In the genomic region with DNA sequence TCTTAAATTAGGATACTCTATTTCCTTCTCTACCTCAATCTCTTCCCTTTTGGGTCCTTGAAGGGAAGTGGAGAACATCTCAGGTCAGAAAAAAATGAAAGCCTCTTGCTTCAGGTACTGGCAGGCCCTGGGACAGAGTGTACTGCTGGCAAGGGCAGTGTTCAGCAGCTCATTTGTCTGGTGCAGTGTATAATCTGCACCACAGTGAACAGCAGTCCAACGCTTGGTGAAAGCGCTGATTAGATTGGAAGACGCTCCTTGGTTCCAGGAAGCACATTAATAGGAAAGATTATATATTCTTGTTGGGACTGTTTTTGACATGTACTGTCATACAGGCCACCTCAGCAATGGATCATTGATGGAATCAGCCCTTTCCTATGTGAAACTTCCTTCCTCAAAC, we compare ENCODE assay signal across 30 mouse cellular contexts. TPM values are rescaled to one million over a fixed set of nuclear protein-coding genes. Genes with fewer than 3 reads are reported as not detected.
DNase-seq lines count a peak whose midpoint lies in the region; ATAC-seq and TF ChIP-seq lines count a peak whose summit lies in the region.
"Had no signal": no experiment of that assay in that cellular context is flagged by ENCODE, and none has a peak within 500 bp of the region (broad histone marks: within the 10 kb centered on the region; RNA-seq: fewer than 3 reads in every experiment).

No protein-coding gene starts in this region.

- H3K4me1 ChIP-seq in heart, embryonic 16.5 days (ENCODE audit: control insufficient read depth, insufficient read depth, low read length): 0 out of 2 replicates have a peak, but pooled peaks cover 3% of the 10 kb centered on the region
- peaks cover 9% of the 10 kb centered on the region for H3K4me1 ChIP-seq in liver, postnatal 0 days (ENCODE audit: insufficient read depth)
- H3K4me1 ChIP-seq in embryonic fibroblast, embryonic 13.5 days (ENCODE audit: control insufficient read depth, insufficient read depth, low read length): peaks cover 3% of the 10 kb centered on the region
- H3K4me1 ChIP-seq: embryonic facial prominence, embryonic 12.5 days; forebrain, embryonic 12.5 days; hindbrain, embryonic 12.5 days; limb, embryonic 10.5 days; megakaryocyte, embryonic 14.5 days; midbrain, embryonic 13.5 days had no signal

- no peak overlapping the region for H3K4me3 ChIP-seq in heart, embryonic 16.5 days (ENCODE audit: low read length)
- no peak overlapping the region for H3K4me3 ChIP-seq in liver, postnatal 0 days (ENCODE audit: low read depth, low read length)
- no peak overlapping the region for H3K4me3 ChIP-seq in embryonic fibroblast, embryonic 13.5 days (ENCODE audit: insufficient read depth, low read length)
- H3K4me3 ChIP-seq: embryonic facial prominence, embryonic 12.5 days; erythroblast, embryonic 14.5 days; forebrain, embryonic 12.5 days; hindbrain, embryonic 12.5 days; limb, embryonic 10.5 days; liver, embryonic 13.5 days; megakaryocyte, embryonic 14.5 days; midbrain, embryonic 13.5 days had no signal

- peak; percentile 60 for ATAC-seq in heart, embryonic 16.5 days (replicated peaks; ENCODE audit: extremely low read depth, insufficient read depth, low FRiP score)
- ATAC-seq in liver, postnatal 0 days: peak; percentile 16; the same call in 1 of the 2 replicates
- ATAC-seq: CD4-positive, CD25-positive, alpha-beta regulatory T cell, adult 4 months; midbrain, embryonic 13.5 days had no signal

- H3K27me3 ChIP-seq in heart, embryonic 16.5 days (ENCODE audit: control insufficient read depth, insufficient read depth, low read length): no peaks in the 10 kb centered on the region
- H3K27me3 ChIP-seq in liver, postnatal 0 days (ENCODE audit: insufficient read depth, low read length): no peaks in the 10 kb centered on the region
- H3K27me3 ChIP-seq: embryonic facial prominence, embryonic 12.5 days; forebrain, embryonic 12.5 days; hindbrain, embryonic 12.5 days; liver, embryonic 13.5 days; midbrain, embryonic 13.5 days had no signal

- no peak for TF ChIP-seq POLR2A in embryonic fibroblast, embryonic 13.5 days (IDR thresholded peaks at IDR 0.05; ENCODE audit: low read depth, low read length)

- no peak for DNase-seq in heart, adult 8-10 months (ENCODE audit: low spot score)
- no peak for DNase-seq in liver, postnatal 0 days
- no peak for DNase-seq in liver
- DNase-seq in NIH3T3 (ENCODE audit: low read depth): peak; percentile 11
- DNase-seq in frontal cortex, postnatal 14 days (ENCODE audit: low spot score in 2 of 2): no peak
- DNase-seq: cerebellum, adult 11-12 months; cerebellum, postnatal 10 days; heart, postnatal 10 days; liver, embryonic 13.5 days; right cerebral cortex, postnatal 14 days had no signal

- no peak overlapping the region for H3K9ac ChIP-seq in heart, embryonic 16.5 days (ENCODE audit: low read length)
- H3K9ac ChIP-seq in liver, postnatal 0 days (replicated peaks): no peak overlapping the region
- H3K9ac ChIP-seq: embryonic facial prominence, embryonic 12.5 days; forebrain, embryonic 12.5 days; hindbrain, embryonic 12.5 days; liver, embryonic 13.5 days; midbrain, embryonic 13.5 days had no signal

- H3K4me2 ChIP-seq in heart, embryonic 16.5 days (ENCODE audit: low read depth, low read length): no peak overlapping the region
- no peak overlapping the region for H3K4me2 ChIP-seq in liver, postnatal 0 days (ENCODE audit: low read depth, low read length)
- H3K4me2 ChIP-seq: embryonic facial prominence, embryonic 12.5 days; forebrain, embryonic 12.5 days; hindbrain, embryonic 12.5 days; liver, embryonic 13.5 days; midbrain, embryonic 13.5 days had no signal

- no peaks in the 10 kb centered on the region for H3K36me3 ChIP-seq in heart, embryonic 16.5 days (ENCODE audit: control insufficient read depth, insufficient read depth)
- no peaks in the 10 kb centered on the region for H3K36me3 ChIP-seq in liver, postnatal 0 days (replicated peaks; ENCODE audit: insufficient read depth, low read length)
- H3K36me3 ChIP-seq: embryonic facial prominence, embryonic 12.5 days; forebrain, embryonic 12.5 days; hindbrain, embryonic 12.5 days; limb, embryonic 10.5 days; liver, embryonic 13.5 days; midbrain, embryonic 13.5 days had no signal

- no peak for TF ChIP-seq CTCF in liver, postnatal 0 days (IDR thresholded peaks at IDR 0.05; ENCODE audit: low read depth)
- no peak for TF ChIP-seq CTCF in embryonic fibroblast, embryonic 13.5 days (IDR thresholded peaks at IDR 0.05; ENCODE audit: borderline replicate concordance, insufficient read depth, low read length)

- H3K9me3 ChIP-seq in heart, embryonic 16.5 days (replicated peaks; ENCODE audit: control insufficient read depth, low read length): no peaks in the 10 kb centered on the region
- H3K9me3 ChIP-seq in liver, postnatal 0 days (ENCODE audit: low read length): no peaks in the 10 kb centered on the region
- H3K9me3 ChIP-seq: embryonic facial prominence, embryonic 12.5 days; forebrain, embryonic 12.5 days; hindbrain, embryonic 12.5 days; limb, embryonic 10.5 days; liver, embryonic 13.5 days; megakaryocyte, embryonic 14.5 days; midbrain, embryonic 13.5 days had no signal

- 0 out of 2 replicates have a peak overlapping the region, but pooled peaks have one; percentile 11 for H3K27ac ChIP-seq in heart, embryonic 16.5 days (ENCODE audit: low read length)
- H3K27ac ChIP-seq in liver, postnatal 0 days (ENCODE audit: low read depth): peak overlapping the region; percentile 84
- H3K27ac ChIP-seq in embryonic fibroblast, embryonic 13.5 days (ENCODE audit: insufficient read depth, low read length): peak overlapping the region; percentile 64
- H3K27ac ChIP-seq: embryonic facial prominence, embryonic 12.5 days; forebrain, embryonic 12.5 days; hindbrain, embryonic 12.5 days; kidney, postnatal 0 days; limb, embryonic 10.5 days; liver, embryonic 13.5 days; midbrain, embryonic 13.5 days had no signal

- TF ChIP-seq EP300 in liver, postnatal 0 days (IDR thresholded peaks at IDR 0.05; ENCODE audit: low read depth): no peak

- WGBS in heart, embryonic 16.5 days: 55% methylated on average over 3 of the region's 3 CpGs
- 58% methylated on average over 3 of the region's 3 CpGs for WGBS in liver, postnatal 0 days (ENCODE audit: insufficient replicate concordance)

RNA-seq across cellular contexts. Expression of gene 4930455H04Rik, which starts 16.6 kb away (rescaled TPM):
- polyA plus RNA-seq in heart, embryonic 16.5 days (2015; fragmentation: Nextera tagmentation; extraction: Ambion mirVana): 0.14 TPM in 1 of 2 replicates, not detected in the other
- total RNA-seq in heart, adult 8-10 months (2022): not detected
- polyA plus RNA-seq in liver, postnatal 0 days (2015; fragmentation: Nextera tagmentation; extraction: Ambion mirVana): 0.19 TPM in 1 of 2 replicates, not detected in the other
- not detected in 2 replicates for polyA plus RNA-seq in embryonic fibroblast, embryonic 13.5 days (2011; ENCODE audit: insufficient read length, low read depth, missing spikeins)
- total RNA-seq: adrenal gland, postnatal 4 days; granulocyte monocyte progenitor cell, adult 5-6 weeks; layer of hippocampus, postnatal 14 days; left cerebral cortex, adult 8-10 months had no signal
- polyA plus RNA-seq: CD4-positive, CD25-positive, alpha-beta regulatory T cell, adult 4 months; embryonic facial prominence, embryonic 12.5 days; erythroblast, embryonic 14.5 days; forebrain, embryonic 12.5 days; hindbrain, embryonic 12.5 days; kidney, adult 2 months; kidney, postnatal 0 days; large intestine, adult 2 months; limb, embryonic 10.5 days; liver, embryonic 13.5 days; lung, embryonic 16.5 days; midbrain, embryonic 13.5 days; neural tube, embryonic 11.5 days; urinary bladder, adult 2 months had no signal

RNA-seq across cellular contexts. Expression of gene Palmd, which starts 17.3 kb away (rescaled TPM):
- polyA plus RNA-seq in heart, embryonic 16.5 days (2015; fragmentation: Nextera tagmentation; extraction: Ambion mirVana): 16.3 and 19.8 TPM in 2 replicates
- 10 to 100 TPM; 44.2 to 59.7 (median 53.0) TPM for total RNA-seq in heart, adult 8-10 months (2022)
- 30.8 and 31.0 TPM in 2 replicates for polyA plus RNA-seq in liver, postnatal 0 days (2015; fragmentation: Nextera tagmentation; extraction: Ambion mirVana)
- 5.2 and 6.6 TPM in 2 replicates for polyA plus RNA-seq in embryonic fibroblast, embryonic 13.5 days (2011; ENCODE audit: insufficient read length, low read depth, missing spikeins)
- total RNA-seq: granulocyte monocyte progenitor cell, adult 5-6 weeks had no signal
- polyA plus RNA-seq: erythroblast, embryonic 14.5 days had no signal

Comparison
In these comparisons a context has a peak if more than half of its experiments do, and no peak if none do; other contexts are left out.
1. H3K27ac ChIP-seq: peak in every context shown above with its lines; median percentile 84 in liver, postnatal 0 days; 64 in embryonic fibroblast, embryonic 13.5 days; 11 in heart, embryonic 16.5 days.